Mouse (Mus musculus) liver, embryonic 14.5 days (tissue): ENCODE results near the gene Tdrd6. TPM values are rescaled to one million over a fixed set of nuclear protein-coding genes. Genes with fewer than 3 reads are reported as not detected.

Source experiments
- ATAC-seq: fragments of 200-750 bp; cut with Nextera tagmentation; 2 replicates; pipeline ENCODE4 v1.8.0; 2017; ENCODE audit warnings: moderate number of reproducible peaks, mild to moderate bottlenecking, moderate library complexity; ENCODE audit not compliant: insufficient read depth
- DNase-seq, 3 experiments: peaks; one replicate each; pipeline ENCODE4 v3.0.0-alpha.2; 2012 to 2013; ENCODE audit warnings: low read depth in 3 of 3, low spot score in 3 of 3
- H3K27ac ChIP-seq: fragments of 300-500 bp; sonication (generic); 2 replicates; pipeline ENCODE4 v1.5.1; 2014; ENCODE audit warnings: moderate library complexity, mild to moderate bottlenecking, control low read depth, inconsistent platforms
- H3K27me3 ChIP-seq: fragments of 300-500 bp; sonication (generic); 2 replicates; pipeline ENCODE4 v1.6.1; 2014; ENCODE audit warnings: mild to moderate bottlenecking, low read length, moderate library complexity; ENCODE audit not compliant: control insufficient read depth, insufficient read depth
- H3K36me3 ChIP-seq: fragments of 300-500 bp; sonication (generic); replicated peaks from 2 replicates; pipeline ENCODE4 v1.6.1; 2014; ENCODE audit warnings: low read depth; ENCODE audit not compliant: control insufficient read depth, insufficient read depth
- H3K4me1 ChIP-seq, 2 experiments: fragments of 200-500 bp in 1 of 2; fragments of 300-500 bp in 1 of 2; sonication (generic) in 1 of 2; replicated peaks; 2 replicates each; pipeline ENCODE4 v1.6.1; 2012 to 2014; ENCODE audit warnings: antibody characterized with exemption in 1 of 2, inconsistent platforms in 1 of 2, low read length in 1 of 2; ENCODE audit not compliant: control insufficient read depth in 2 of 2, insufficient read depth in 2 of 2
- H3K4me2 ChIP-seq: fragments of 300-500 bp; sonication (generic); 2 replicates; pipeline ENCODE4 v1.6.1; 2014; ENCODE audit warnings: low read depth, mild to moderate bottlenecking, control low read depth, moderate library complexity
- H3K4me3 ChIP-seq, 2 experiments: fragments of 200-500 bp in 1 of 2; fragments of 300-500 bp in 1 of 2; sonication (generic) in 1 of 2; 2 replicates each; pipeline ENCODE4 v1.5.1; 2012 to 2014; ENCODE audit warnings: low read depth in 2 of 2, low read length in 2 of 2, mild to moderate bottlenecking in 2 of 2, control low read depth in 1 of 2, inconsistent platforms in 1 of 2, moderate library complexity in 1 of 2; ENCODE audit not compliant: insufficient read depth in 1 of 2
- H3K9ac ChIP-seq: fragments of 300-500 bp; sonication (generic); replicated peaks from 2 replicates; pipeline ENCODE4 v1.6.1; 2014; ENCODE audit warnings: mild to moderate bottlenecking, control low read depth, moderate library complexity
- H3K9me3 ChIP-seq: fragments of 300-500 bp; sonication (generic); 2 replicates; pipeline ENCODE4 v1.6.1; 2016; ENCODE audit warnings: low read length, mixed read lengths; ENCODE audit not compliant: control insufficient read depth
- CTCF ChIP-seq: IDR thresholded peaks from 2 replicates; pipeline ENCODE4 v1.5.1; 2016; ENCODE audit warnings: antibody characterized with exemption, low read depth, control low read depth
- EP300 ChIP-seq: IDR thresholded peaks from 2 replicates; pipeline ENCODE4 v1.6.1; 2016; ENCODE audit warnings: antibody characterized with exemption, low read depth
- WGBS: fragments of 180-500 bp; shearing (Covaris S2); extraction: QIAGEN DNeasy Blood & Tissue Kit; methylation state at CpG from one replicate; pipeline ENCODE4 v1.1.7; 2014; ENCODE audit not compliant: insufficient replicate concordance; 5-methylcytosine and 5-hydroxymethylcytosine counted together
- polyA plus RNA-seq, 2 experiments: library from polyadenylated mRNA; depleted of rRNA in 1 of 2; stranded (reverse) in 1 of 2; unstranded in 1 of 2; fragments of >200 nt; fragmentation: Nextera tagmentation in 1 of 2; extraction: Ambion mirVana in 1 of 2; gene quantifications; 2 replicates each; pipeline versions ENCODE4 v1.2.1 to v1.2.3; 2012 to 2014

Tdrd6 gene
- polyA plus RNA-seq, 2 experiments: 0.08 TPM; not detected in 1

- ATAC-seq: peak; percentile 33; the same call in 1 of the 2 replicates
- Histone ChIP-seq H3K36me3 (no peaks in the 10 kb centered on the region), H3K4me2 (peak within 1 kb of the TSS; percentile 51), H3K27ac (no peak within 1 kb of the TSS), H3K9me3 (no peaks in the 10 kb centered on the region), H3K27me3 (no peaks in the 10 kb centered on the region; the same call in 1 of the 2 replicates), H3K4me1 (no peaks in the 10 kb centered on the region), H3K4me3 (peak within 1 kb of the TSS; percentile 41 to 51), H3K9ac (no peak within 1 kb of the TSS)
- 1% methylated on average over 34 of the region's 34 CpGs for WGBS
- TF ChIP-seq CTCF: no peak
- TF ChIP-seq EP300: no peak
- DNase-seq: no peak
Measured at GRCm38 (mm10) chr17:43567992-43568888, 61.9 kb downstream of the Tdrd6 start, which contains the start of gene Pla2g7. Gene Pla2g7 (plus strand): TSS chr17:43568098.

- Histone ChIP-seq H3K4me3 (no peak overlapping the region), H3K27me3 (no peaks in the 10 kb centered on the region; the same call in 1 of the 2 replicates), H3K9me3 (no peaks in the 10 kb centered on the region), H3K4me2 (peak overlapping the region; percentile 51), H3K36me3 (no peaks in the 10 kb centered on the region), H3K27ac (no peak overlapping the region), H3K4me1 (no peaks in the 10 kb centered on the region), H3K9ac (no peak overlapping the region)
- TF ChIP-seq EP300 (no peak), CTCF (no peak)
- no peak for DNase-seq
- ATAC-seq: no peak
- 26% methylated on average over 12 of the region's 12 CpGs for WGBS
Measured at GRCm38 (mm10) chr17:43567593-43567991, 62.5 kb downstream of the Tdrd6 start.

Other genes with a start within 250 kb of the Tdrd6 start
- 0.02 and 0.03 TPM in 2 replicates for gene Mep1a, start 127.5 kb downstream of the Tdrd6 start, polyA plus RNA-seq (2012; rRNA removed)
- 0.04 TPM in 1 of 2 replicates, not detected in the other for gene Mep1a, start 127.5 kb downstream of the Tdrd6 start, polyA plus RNA-seq (2014; fragmentation: Nextera tagmentation; extraction: Ambion mirVana)
- gene Ankrd66, start 86.7 kb downstream of the Tdrd6 start, polyA plus RNA-seq (2012; rRNA removed): 0.05 and 0.07 TPM in 2 replicates
- gene Ankrd66, start 86.7 kb downstream of the Tdrd6 start, polyA plus RNA-seq (2014; fragmentation: Nextera tagmentation; extraction: Ambion mirVana): 0.10 TPM in 1 of 2 replicates, not detected in the other
- gene Pla2g7, start 62.2 kb downstream of the Tdrd6 start, polyA plus RNA-seq (2012; rRNA removed): 4.0 and 5.0 TPM in 2 replicates
- 9.9 and 10.7 TPM in 2 replicates for gene Pla2g7, start 62.2 kb downstream of the Tdrd6 start, polyA plus RNA-seq (2014; fragmentation: Nextera tagmentation; extraction: Ambion mirVana)
- gene Slc25a27, start 36.9 kb upstream of the Tdrd6 start, polyA plus RNA-seq (2012; rRNA removed): 0.54 and 0.68 TPM in 2 replicates
- gene Slc25a27, start 36.9 kb upstream of the Tdrd6 start, polyA plus RNA-seq (2014; fragmentation: Nextera tagmentation; extraction: Ambion mirVana): 0.28 and 0.39 TPM in 2 replicates
- gene Cyp39a1, start 37.1 kb upstream of the Tdrd6 start, polyA plus RNA-seq (2012; rRNA removed): 0.86 and 2.0 TPM in 2 replicates
- gene Cyp39a1, start 37.1 kb upstream of the Tdrd6 start, polyA plus RNA-seq (2014; fragmentation: Nextera tagmentation; extraction: Ambion mirVana): 2.6 and 3.3 TPM in 2 replicates
- gene Rcan2, start 171.1 kb upstream of the Tdrd6 start, polyA plus RNA-seq (2012; rRNA removed): 0.59 and 0.75 TPM in 2 replicates
- 0.56 and 0.57 TPM in 2 replicates for gene Rcan2, start 171.1 kb upstream of the Tdrd6 start, polyA plus RNA-seq (2014; fragmentation: Nextera tagmentation; extraction: Ambion mirVana)